In genomic region chr11:96073295-96073993, GRCm38 (mm10) we compare ENCODE assay signal across 10 mouse cellular contexts. TPM values are rescaled to one million over a fixed set of nuclear protein-coding genes. Genes with fewer than 3 reads are reported as not detected.
A peak's percentile ranks its signal among the peaks of the same experiment; 100 is the strongest.
DNase-seq lines count a peak whose midpoint lies in the region; ATAC-seq and TF ChIP-seq lines count a peak whose summit lies in the region.
"Had no signal": no experiment of that assay in that cellular context is flagged by ENCODE, and none has a peak within 500 bp of the region (broad histone marks: within the 10 kb centered on the region; RNA-seq: fewer than 3 reads in every experiment).

No protein-coding gene starts in this region.

- no peaks in the 10 kb centered on the region for H3K9me3 ChIP-seq in forebrain, embryonic 15.5 days
- H3K9me3 ChIP-seq in forebrain, embryonic 14.5 days (replicated peaks; ENCODE audit: control insufficient read depth, low read length), result no peaks in the 10 kb centered on the region
- H3K9me3 ChIP-seq in ES-E14 (ENCODE audit: control insufficient read depth, insufficient read depth, low read depth, low read length), result no peaks in the 10 kb centered on the region
- H3K9me3 ChIP-seq in hindbrain, embryonic 15.5 days, result no peaks in the 10 kb centered on the region
- H3K9me3 ChIP-seq in midbrain, embryonic 11.5 days (ENCODE audit: control insufficient read depth, low read length), result no peaks in the 10 kb centered on the region

- intact Hi-C loops in left cerebral cortex, postnatal 4 days (cut with DNase I), result no loop called here
- intact Hi-C loops in left cerebral cortex, postnatal 36 days (cut with DNase I), result no loop called here

- no peak for DNase-seq in forebrain, embryonic 14.5 days (ENCODE audit: low spot score)
- DNase-seq in ES-E14 (ENCODE audit: low read depth, low spot score), result no peak
- peak; percentile 81 for DNase-seq in midbrain, embryonic 11.5 days (ENCODE audit: low spot score, missing footprints)
- no peak for DNase-seq in retina, postnatal 1 day
- no peak for DNase-seq in left cerebral cortex, postnatal 4 days
- DNase-seq in left cerebral cortex, postnatal 36 days (ENCODE audit: low spot score in 2 of 2), result no peak
- DNase-seq: thymus, adult 18-20 months had no signal

- peaks cover 18% of the 10 kb centered on the region for H3K36me3 ChIP-seq in forebrain, embryonic 15.5 days
- peaks cover 26% of the 10 kb centered on the region for H3K36me3 ChIP-seq in forebrain, embryonic 14.5 days (ENCODE audit: control insufficient read depth, insufficient read depth, low read length)
- H3K36me3 ChIP-seq in ES-E14 (ENCODE audit: control insufficient read depth, insufficient read depth, low read length, poor library complexity, severe bottlenecking), result peaks cover 17% of the 10 kb centered on the region
- H3K36me3 ChIP-seq in hindbrain, embryonic 15.5 days, result peaks cover 17% of the 10 kb centered on the region
- no peaks in the 10 kb centered on the region for H3K36me3 ChIP-seq in midbrain, embryonic 11.5 days (ENCODE audit: control insufficient read depth, insufficient read depth, low read length)

- H3K27me3 ChIP-seq in forebrain, embryonic 15.5 days, result no peaks in the 10 kb centered on the region
- H3K27me3 ChIP-seq in forebrain, embryonic 14.5 days (replicated peaks; ENCODE audit: control insufficient read depth, insufficient read depth, low read length), result no peaks in the 10 kb centered on the region
- H3K27me3 ChIP-seq in hindbrain, embryonic 15.5 days, result no peaks in the 10 kb centered on the region
- no peaks in the 10 kb centered on the region for H3K27me3 ChIP-seq in midbrain, embryonic 11.5 days (ENCODE audit: control insufficient read depth, insufficient read depth, low read length)

- no peak for ATAC-seq in forebrain, embryonic 15.5 days (replicated peaks)
- no peak for ATAC-seq in forebrain, embryonic 14.5 days
- no peak for ATAC-seq in hindbrain, embryonic 15.5 days (ENCODE audit: low FRiP score, low read depth)
- no peak for ATAC-seq in midbrain, embryonic 11.5 days (ENCODE audit: low FRiP score)

- no peak overlapping the region for H3K4me3 ChIP-seq in forebrain, embryonic 15.5 days
- no peak overlapping the region for H3K4me3 ChIP-seq in forebrain, embryonic 14.5 days (ENCODE audit: low read depth, low read length)
- H3K4me3 ChIP-seq in ES-E14 (ENCODE audit: insufficient read depth in 1 of 2, low read depth in 1 of 2, low read length in 2 of 2, poor library complexity in 1 of 2, severe bottlenecking in 1 of 2), result no peak overlapping the region
- peak overlapping the region; percentile 70; the same call in 1 of the 2 replicates for H3K4me3 ChIP-seq in hindbrain, embryonic 15.5 days
- H3K4me3 ChIP-seq in midbrain, embryonic 11.5 days (ENCODE audit: low read depth, low read length), result no peak overlapping the region

- 0 out of 2 replicates have a peak overlapping the region, but pooled peaks have one; percentile 68 for H3K9ac ChIP-seq in forebrain, embryonic 15.5 days (replicated peaks)
- no peak overlapping the region for H3K9ac ChIP-seq in forebrain, embryonic 14.5 days (ENCODE audit: low read length)
- H3K9ac ChIP-seq in ES-E14 (ENCODE audit: insufficient read depth, low read depth, low read length, poor library complexity, severe bottlenecking), result peak overlapping the region; percentile 94; the same call in 1 of the 2 replicates
- H3K9ac ChIP-seq in hindbrain, embryonic 15.5 days, result 0 out of 2 replicates have a peak overlapping the region, but pooled peaks have one; percentile 74
- no peak overlapping the region for H3K9ac ChIP-seq in midbrain, embryonic 11.5 days (ENCODE audit: low read length)

- no peak overlapping the region for H3K27ac ChIP-seq in forebrain, embryonic 15.5 days (replicated peaks)
- H3K27ac ChIP-seq in forebrain, embryonic 14.5 days (ENCODE audit: low read depth, low read length), result no peak overlapping the region
- H3K27ac ChIP-seq in ES-E14 (ENCODE audit: insufficient read depth, low read depth, low read length, poor library complexity, severe bottlenecking), result no peak overlapping the region
- H3K27ac ChIP-seq in hindbrain, embryonic 15.5 days (replicated peaks), result no peak overlapping the region
- no peak overlapping the region for H3K27ac ChIP-seq in midbrain, embryonic 11.5 days (ENCODE audit: low read depth, low read length)

- in situ Hi-C loops in ES-E14 (cut with MboI; ENCODE audit: low sequenced_read_pairs in 2 of 2, unreplicated experiment in 2 of 2), result no loop called here

- peaks cover 21% of the 10 kb centered on the region for H3K4me1 ChIP-seq in forebrain, embryonic 15.5 days
- peaks cover 8% of the 10 kb centered on the region for H3K4me1 ChIP-seq in forebrain, embryonic 14.5 days (ENCODE audit: control insufficient read depth, insufficient read depth, low read length)
- peaks cover 0 to 2% of the 10 kb centered on the region in 2 experiments; a peak in 1 of 4 replicates for H3K4me1 ChIP-seq in ES-E14 (ENCODE audit: control insufficient read depth in 2 of 2, insufficient read depth in 2 of 2, low read length in 2 of 2, poor library complexity in 1 of 2)
- peaks cover 21% of the 10 kb centered on the region for H3K4me1 ChIP-seq in hindbrain, embryonic 15.5 days (replicated peaks)
- H3K4me1 ChIP-seq in midbrain, embryonic 11.5 days (ENCODE audit: control insufficient read depth, insufficient read depth, low read length), result peaks cover 9% of the 10 kb centered on the region

- 92% methylated on average over 9 of the region's 9 CpGs for WGBS in forebrain, embryonic 15.5 days
- WGBS in forebrain, embryonic 14.5 days, result 86% methylated on average over 6 of the region's 9 CpGs
- WGBS in hindbrain, embryonic 15.5 days, result 86% methylated on average over 9 of the region's 9 CpGs
- 85% methylated on average over 8 of the region's 9 CpGs for WGBS in midbrain, embryonic 11.5 days

- H3K4me2 ChIP-seq in forebrain, embryonic 15.5 days (replicated peaks), result no peak overlapping the region
- H3K4me2 ChIP-seq in forebrain, embryonic 14.5 days (ENCODE audit: low read length), result no peak overlapping the region
- H3K4me2 ChIP-seq in hindbrain, embryonic 15.5 days, result peak overlapping the region; percentile 63
- no peak overlapping the region for H3K4me2 ChIP-seq in midbrain, embryonic 11.5 days

TF ChIP-seq in ES-E14, 5 proteins besides CTCF, POLR2A, EP300 and RAD21:
- TF ChIP-seq ZNF384 (IDR thresholded peaks at IDR 0.05; ENCODE audit: low read depth, low read length), result no peak

RNA-seq across cellular contexts. Expression of gene Atp5g1, which starts 2.0 kb away (rescaled TPM):
- polyA plus RNA-seq in forebrain, embryonic 15.5 days (2015; fragmentation: Nextera tagmentation; extraction: Ambion mirVana), result 409 and 467 TPM in 2 replicates
- polyA plus RNA-seq in forebrain, embryonic 14.5 days (2014; fragmentation: Nextera tagmentation; extraction: Ambion mirVana), result 606 and 726 TPM in 2 replicates
- total RNA-seq in ES-E14 (2012; rRNA removed), result 726 and 963 TPM in 2 replicates
- polyA plus RNA-seq in hindbrain, embryonic 15.5 days (2015; fragmentation: Nextera tagmentation; extraction: Ambion mirVana), result 772 and 777 TPM in 2 replicates
- polyA plus RNA-seq in midbrain, embryonic 11.5 days (2014; fragmentation: Nextera tagmentation; extraction: Ambion mirVana), result 405 and 437 TPM in 2 replicates
- 100 to 1,000 TPM; 349 to 390 TPM for total RNA-seq in left cerebral cortex, postnatal 4 days (2021)
- total RNA-seq in left cerebral cortex, postnatal 36 days (2021), result 100 to 1,000 TPM; 349 to 383 TPM

RNA-seq across cellular contexts. Expression of gene Ube2z, which starts 8.3 kb away (rescaled TPM):
- polyA plus RNA-seq in forebrain, embryonic 15.5 days (2015; fragmentation: Nextera tagmentation; extraction: Ambion mirVana), result 35.1 and 37.2 TPM in 2 replicates
- polyA plus RNA-seq in forebrain, embryonic 14.5 days (2014; fragmentation: Nextera tagmentation; extraction: Ambion mirVana), result 24.9 and 26.9 TPM in 2 replicates
- 42.5 and 75.9 TPM in 2 replicates for total RNA-seq in ES-E14 (2012; rRNA removed)
- 40.0 and 40.1 TPM in 2 replicates for polyA plus RNA-seq in hindbrain, embryonic 15.5 days (2015; fragmentation: Nextera tagmentation; extraction: Ambion mirVana)
- 21.5 and 22.3 TPM in 2 replicates for polyA plus RNA-seq in midbrain, embryonic 11.5 days (2014; fragmentation: Nextera tagmentation; extraction: Ambion mirVana)
- total RNA-seq in left cerebral cortex, postnatal 4 days (2021), result 10 to 100 TPM; 68.1 to 72.8 TPM
- total RNA-seq in left cerebral cortex, postnatal 36 days (2021), result 10 to 100 TPM; 55.4 to 56.7 TPM

RNA-seq across cellular contexts. Expression of gene Calcoco2, which starts 38.3 kb away (rescaled TPM):
- not detected in 2 replicates for polyA plus RNA-seq in forebrain, embryonic 15.5 days (2015; fragmentation: Nextera tagmentation; extraction: Ambion mirVana)
- polyA plus RNA-seq in forebrain, embryonic 14.5 days (2014; fragmentation: Nextera tagmentation; extraction: Ambion mirVana), result 0.14 TPM in 1 of 2 replicates, not detected in the other
- total RNA-seq in ES-E14 (2012; rRNA removed), result 23.3 and 160 TPM in 2 replicates
- 0.09 and 0.10 TPM in 2 replicates for polyA plus RNA-seq in hindbrain, embryonic 15.5 days (2015; fragmentation: Nextera tagmentation; extraction: Ambion mirVana)
- polyA plus RNA-seq in midbrain, embryonic 11.5 days (2014; fragmentation: Nextera tagmentation; extraction: Ambion mirVana), result not detected in 2 replicates
- total RNA-seq in left cerebral cortex, postnatal 4 days (2021), result not detected
- total RNA-seq in left cerebral cortex, postnatal 36 days (2021), result not detected
- total RNA-seq: megakaryocyte progenitor cell, adult 5-6 weeks had no signal

RNA-seq across cellular contexts. Expression of gene Snf8, which starts 38.8 kb away (rescaled TPM):
- polyA plus RNA-seq in forebrain, embryonic 15.5 days (2015; fragmentation: Nextera tagmentation; extraction: Ambion mirVana), result 136 and 142 TPM in 2 replicates
- polyA plus RNA-seq in forebrain, embryonic 14.5 days (2014; fragmentation: Nextera tagmentation; extraction: Ambion mirVana), result 58.4 and 68.8 TPM in 2 replicates
- 51.5 and 79.4 TPM in 2 replicates for total RNA-seq in ES-E14 (2012; rRNA removed)
- polyA plus RNA-seq in hindbrain, embryonic 15.5 days (2015; fragmentation: Nextera tagmentation; extraction: Ambion mirVana), result 128 and 129 TPM in 2 replicates
- 36.7 and 43.0 TPM in 2 replicates for polyA plus RNA-seq in midbrain, embryonic 11.5 days (2014; fragmentation: Nextera tagmentation; extraction: Ambion mirVana)
- total RNA-seq in left cerebral cortex, postnatal 4 days (2021), result 10 to 100 TPM; 88.0 to 94.0 TPM
- 100 to 1,000 TPM in 1 of 2 experiments, 10 to 100 TPM in 1; 99.2 to 113 TPM for total RNA-seq in left cerebral cortex, postnatal 36 days (2021)

RNA-seq across cellular contexts. Expression of gene Gip, which starts 49.1 kb away (rescaled TPM):
- not detected in 2 replicates for polyA plus RNA-seq in forebrain, embryonic 15.5 days (2015; fragmentation: Nextera tagmentation; extraction: Ambion mirVana)
- not detected in 2 replicates for polyA plus RNA-seq in forebrain, embryonic 14.5 days (2014; fragmentation: Nextera tagmentation; extraction: Ambion mirVana)
- total RNA-seq in ES-E14 (2012; rRNA removed), result 0.89 and 1.5 TPM in 2 replicates
- polyA plus RNA-seq in hindbrain, embryonic 15.5 days (2015; fragmentation: Nextera tagmentation; extraction: Ambion mirVana), result not detected in 2 replicates
- not detected in 2 replicates for polyA plus RNA-seq in midbrain, embryonic 11.5 days (2014; fragmentation: Nextera tagmentation; extraction: Ambion mirVana)
- total RNA-seq in left cerebral cortex, postnatal 4 days (2021), result not detected
- not detected for total RNA-seq in left cerebral cortex, postnatal 36 days (2021)
- total RNA-seq: megakaryocyte progenitor cell, adult 5-6 weeks had no signal

Comparison
In these comparisons a context has a peak if more than half of its experiments do, and no peak if none do; other contexts are left out.
1. H3K9ac ChIP-seq: peak in forebrain, embryonic 15.5 days (single experiment), ES-E14 (single experiment) and hindbrain, embryonic 15.5 days (single experiment); none in forebrain, embryonic 14.5 days (single experiment) and midbrain, embryonic 11.5 days (single experiment).